Mouse (Mus musculus) MEL (cell line): ENCODE measurements around the gene Fgfrl1. TPM values are rescaled to one million over a fixed set of nuclear protein-coding genes. Genes with fewer than 3 reads are reported as not detected.

Source experiments
- DNase-seq: peaks from one replicate; pipeline ENCODE4 v3.0.0; 2011; ENCODE audit warnings: low read depth, low spot score
- H3K27ac ChIP-seq: 2 replicates; pipeline ENCODE4 v1.5.1; 2012; ENCODE audit warnings: low read depth, mild to moderate bottlenecking, control low read depth, low read length, moderate library complexity; ENCODE audit not compliant: control insufficient read depth
- H3K27me3 ChIP-seq, 2 experiments: fragments of 150-350 bp in 1 of 2; sonication (generic) in 1 of 2; 2 replicates each; pipeline ENCODE4 v1.6.1; 2012; ENCODE audit warnings: low read length in 2 of 2, mild to moderate bottlenecking in 2 of 2, improper control_type of control experiment in 1 of 2, moderate library complexity in 1 of 2; ENCODE audit not compliant: insufficient read depth in 2 of 2, control insufficient read depth in 1 of 2
- H3K36me3 ChIP-seq, 2 experiments: 2 replicates each; pipeline ENCODE4 v1.6.1; 2012 to 2014; ENCODE audit warnings: low read length in 2 of 2, improper control_type of control experiment in 1 of 2, inconsistent platforms in 1 of 2, mild to moderate bottlenecking in 1 of 2; ENCODE audit not compliant: insufficient read depth in 2 of 2, control insufficient read depth in 1 of 2
- H3K4me1 ChIP-seq, 2 experiments: fragments of 150-350 bp in 1 of 2; sonication (generic) in 1 of 2; 2 replicates each; pipeline ENCODE4 v1.6.1; 2012; ENCODE audit warnings: low read length in 2 of 2, improper control_type of control experiment in 1 of 2, mild to moderate bottlenecking in 1 of 2; ENCODE audit not compliant: insufficient read depth in 2 of 2, control insufficient read depth in 1 of 2
- H3K4me3 ChIP-seq, 2 experiments: fragments of 150-350 bp in 1 of 2; sonication (generic) in 1 of 2; 2 replicates each; pipeline ENCODE4 v1.5.1; 2012; ENCODE audit warnings: low read depth in 2 of 2, low read length in 2 of 2, mild to moderate bottlenecking in 2 of 2, moderate library complexity in 2 of 2, control low read depth in 1 of 2, improper control_type of control experiment in 1 of 2; ENCODE audit not compliant: control insufficient read depth in 1 of 2, insufficient read depth in 1 of 2
- H3K79me2 ChIP-seq: 2 replicates; pipeline ENCODE4 v1.6.1; 2012; ENCODE audit warnings: mild to moderate bottlenecking, low read length, moderate library complexity; ENCODE audit not compliant: control insufficient read depth, poor library complexity, insufficient read depth
- H3K9ac ChIP-seq: 2 replicates; pipeline ENCODE4 v1.6.1; 2012; ENCODE audit warnings: low read depth, mild to moderate bottlenecking, control low read depth, low read length, moderate library complexity; ENCODE audit not compliant: control insufficient read depth, poor library complexity, severe bottlenecking
- H3K9me3 ChIP-seq: fragments of 150-350 bp; sonication (generic); replicated peaks from 2 replicates; pipeline ENCODE4 v1.6.1; 2012; ENCODE audit warnings: mild to moderate bottlenecking, low read length, improper control_type of control experiment, moderate library complexity; ENCODE audit not compliant: insufficient read depth
- CHD1 ChIP-seq: IDR thresholded peaks from 2 replicates; pipeline ENCODE4 v1.6.1; 2012; ENCODE audit warnings: low read depth, mild to moderate bottlenecking, inconsistent platforms, low read length, improper control_type of control experiment
- CTCF ChIP-seq, 3 experiments: IDR thresholded peaks in 2 of 3; conservative IDR thresholded peaks in 1 of 3; 2 replicates each; pipeline ENCODE4 v1.5.1; 2011 to 2012; ENCODE audit warnings: low read length in 3 of 3, low read depth in 2 of 3, mild to moderate bottlenecking in 2 of 3, improper control_type of control experiment in 1 of 3, inconsistent platforms in 1 of 3, mixed read lengths in 1 of 3, moderate library complexity in 1 of 3; ENCODE audit not compliant: control insufficient read depth in 1 of 3, insufficient read depth in 1 of 3, poor library complexity in 1 of 3, severe bottlenecking in 1 of 3
- E2F4 ChIP-seq: IDR thresholded peaks from 2 replicates; pipeline ENCODE4 v1.6.1; 2011; ENCODE audit warnings: low read depth, low read length, improper control_type of control experiment, borderline replicate concordance
- ELF1 ChIP-seq: IDR thresholded peaks from 2 replicates; pipeline ENCODE4 v1.6.1; 2014; ENCODE audit warnings: low read depth, mild to moderate bottlenecking, inconsistent platforms, low read length, improper control_type of control experiment, moderate library complexity
- EP300 ChIP-seq, 2 experiments: IDR thresholded peaks; 2 replicates each; pipeline ENCODE4 v1.6.1; 2011; ENCODE audit warnings: improper control_type of control experiment in 2 of 2, low read length in 2 of 2, low read depth in 1 of 2, mild to moderate bottlenecking in 1 of 2
- ETS1 ChIP-seq: IDR thresholded peaks from 2 replicates; pipeline ENCODE4 v1.6.1; 2012; ENCODE audit warnings: low read depth, mild to moderate bottlenecking, inconsistent platforms, low read length, improper control_type of control experiment, moderate library complexity
- GABPA ChIP-seq: IDR thresholded peaks from 2 replicates; pipeline ENCODE4 v1.6.1; 2012; ENCODE audit warnings: low read depth, mild to moderate bottlenecking, inconsistent platforms, low read length, improper control_type of control experiment, moderate library complexity
- GATA1 ChIP-seq: IDR thresholded peaks from 2 replicates; pipeline ENCODE4 v1.6.1; 2011; ENCODE audit warnings: low read depth, low read length, improper control_type of control experiment
- HCFC1 ChIP-seq: IDR thresholded peaks from 2 replicates; pipeline ENCODE4 v1.6.1; 2012; ENCODE audit warnings: low read depth, mild to moderate bottlenecking, inconsistent platforms, low read length, improper control_type of control experiment, moderate library complexity
- MAX ChIP-seq: IDR thresholded peaks from 2 replicates; pipeline ENCODE4 v1.6.1; 2011; ENCODE audit warnings: low read length, improper control_type of control experiment
- MAZ ChIP-seq: IDR thresholded peaks from 2 replicates; pipeline ENCODE4 v1.6.1; 2012; ENCODE audit warnings: low read depth, mild to moderate bottlenecking, inconsistent platforms, low read length, improper control_type of control experiment
- MXI1 ChIP-seq: IDR thresholded peaks from 2 replicates; pipeline ENCODE4 v1.6.1; 2011; ENCODE audit warnings: mild to moderate bottlenecking, low read depth, low read length, improper control_type of control experiment
- MYB ChIP-seq: IDR thresholded peaks from 2 replicates; pipeline ENCODE4 v1.6.1; 2011; ENCODE audit warnings: mild to moderate bottlenecking, low read depth, low read length, improper control_type of control experiment
- NELFE ChIP-seq: IDR thresholded peaks from 2 replicates; pipeline ENCODE4 v1.6.1; 2011; ENCODE audit warnings: low read depth, low read length, improper control_type of control experiment
- POLR2A ChIP-seq, 2 experiments: IDR thresholded peaks; 2 replicates each; pipeline ENCODE4 v1.6.1; 2011 to 2012; ENCODE audit warnings: low read length in 2 of 2, mild to moderate bottlenecking in 2 of 2, control low read depth in 1 of 2, improper control_type of control experiment in 1 of 2, low read depth in 1 of 2, moderate library complexity in 1 of 2; ENCODE audit not compliant: control insufficient read depth in 1 of 2, insufficient read depth in 1 of 2, poor library complexity in 1 of 2
- RCOR1 ChIP-seq: IDR thresholded peaks from 2 replicates; pipeline ENCODE4 v1.6.1; 2012; ENCODE audit warnings: low read depth, mild to moderate bottlenecking, inconsistent platforms, low read length, improper control_type of control experiment
- SIN3A ChIP-seq: IDR thresholded peaks from 2 replicates; pipeline ENCODE4 v1.6.1; 2012; ENCODE audit warnings: low read length, improper control_type of control experiment, inconsistent platforms
- SMC3 ChIP-seq: IDR thresholded peaks from 2 replicates; pipeline ENCODE4 v1.6.1; 2011; ENCODE audit warnings: low read depth, low read length, improper control_type of control experiment
- TAL1 ChIP-seq: IDR thresholded peaks from 2 replicates; pipeline ENCODE4 v1.6.1; 2012; ENCODE audit warnings: mild to moderate bottlenecking, inconsistent platforms, low read length, moderate library complexity, mixed read lengths
- TBP ChIP-seq: IDR thresholded peaks from 2 replicates; pipeline ENCODE4 v1.8.0; 2011; ENCODE audit warnings: low read depth, low read length, improper control_type of control experiment
- USF1 ChIP-seq: IDR thresholded peaks from 2 replicates; pipeline ENCODE4 v1.6.1; 2014; ENCODE audit warnings: low read depth, mild to moderate bottlenecking, inconsistent platforms, low read length, improper control_type of control experiment, moderate library complexity
- USF2 ChIP-seq, 2 experiments: IDR thresholded peaks; 2 replicates each; pipeline ENCODE4 v1.6.1; 2011 to 2012; ENCODE audit warnings: improper control_type of control experiment in 2 of 2, low read length in 2 of 2, borderline replicate concordance in 1 of 2, inconsistent platforms in 1 of 2, low read depth in 1 of 2, mild to moderate bottlenecking in 1 of 2; ENCODE audit not compliant: insufficient read depth in 1 of 2
- ZC3H11A ChIP-seq: IDR thresholded peaks from 2 replicates; pipeline ENCODE4 v1.6.1; 2012; ENCODE audit warnings: low read depth, mild to moderate bottlenecking, inconsistent platforms, low read length, improper control_type of control experiment
- polyA plus RNA-seq, 2 experiments: library from polyadenylated mRNA; stranded (reverse) in 1 of 2; unstranded in 1 of 2; fragments of >175 nt in 1 of 2; fragments of >200 nt in 1 of 2; gene quantifications; 2 replicates each; pipeline versions ENCODE4 v1.2.1 to v1.2.4; 2012; ENCODE audit warnings: low replicate concordance in 2 of 2, low read depth in 1 of 2; ENCODE audit not compliant: insufficient read length in 2 of 2, insufficient read depth in 1 of 2, missing spikeins in 1 of 2
- total RNA-seq: library from RNA; depleted of rRNA; stranded (reverse); fragments of 300-350 nt; gene quantifications from 2 replicates; pipeline ENCODE4 v1.2.3, GENCODE M21; 2012

Gene Fgfrl1
- total and polyA plus RNA-seq, 3 experiments = 16.0 to 27.3 TPM; not detected in 1

DNA sequence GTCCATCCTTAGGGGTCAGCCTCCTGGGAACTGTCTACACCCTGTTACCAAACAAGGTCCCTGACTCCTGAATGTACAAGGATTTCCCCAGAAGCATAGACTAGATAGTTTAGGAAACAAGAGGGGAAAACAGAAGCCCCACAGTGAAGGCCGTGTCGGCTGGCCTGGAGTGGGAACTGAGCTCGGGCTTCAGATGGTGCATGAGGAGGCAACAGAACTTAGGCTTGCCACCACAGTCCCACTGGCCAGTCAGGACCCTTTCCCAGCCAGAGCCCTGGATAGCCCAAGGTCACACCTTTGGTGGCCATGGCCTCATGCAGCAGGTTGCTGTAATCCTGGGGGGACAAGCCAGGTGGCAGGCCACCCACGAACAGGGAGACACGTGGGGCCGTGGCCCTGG, 38.8 kb upstream of the Fgfrl1 start:
- Histone ChIP-seq H3K27ac (no peak overlapping the region), H3K4me3 (no peak overlapping the region), H3K9ac (no peak overlapping the region), H3K79me2 (no peaks in the 10 kb centered on the region), H3K27me3 (no peaks in the 10 kb centered on the region), H3K4me1 (no peaks in the 10 kb centered on the region), H3K9me3 (no peaks in the 10 kb centered on the region), H3K36me3 (peaks cover 0 to 4% of the 10 kb centered on the region in 2 experiments; a peak in 1 of 4 replicates)
- DNase-seq = no peak
- no peak for TF ChIP-seq TAL1
- TF ChIP-seq CHD1 = no peak
- TF ChIP-seq MXI1 = no peak
- TF ChIP-seq MAX = no peak
- no peak for TF ChIP-seq CTCF (IDR thresholded peaks at IDR 0.05 in 2 of 3, conservative IDR thresholded peaks at IDR 0.05 in 1 of 3; ENCODE audit: control insufficient read depth in 1 of 3, insufficient read depth in 1 of 3, low read depth in 2 of 3, low read length in 3 of 3, poor library complexity in 1 of 3, severe bottlenecking in 1 of 3)
- no peak for TF ChIP-seq SIN3A
- no peak for TF ChIP-seq TBP
- no peak for TF ChIP-seq ZC3H11A
- TF ChIP-seq MYB = no peak
- TF ChIP-seq RCOR1 = no peak
- no peak for TF ChIP-seq ETS1
- TF ChIP-seq SMC3 = no peak
- TF ChIP-seq NELFE = no peak

GRCm38 (mm10) chr5:108654444-108654990, 37.7 kb upstream of the Fgfrl1 start:
- no peak overlapping the region for H3K9ac ChIP-seq
- no peak overlapping the region for H3K4me3 ChIP-seq
- peaks cover 0 to 4% of the 10 kb centered on the region in 2 experiments; a peak in 2 of 4 replicates for H3K4me1 ChIP-seq
- H3K9me3 ChIP-seq = no peaks in the 10 kb centered on the region
- no peaks in the 10 kb centered on the region for H3K27me3 ChIP-seq
- H3K79me2 ChIP-seq = peaks cover 3% of the 10 kb centered on the region; the same call in 1 of the 2 replicates
- DNase-seq = no peak
- no peak for TF ChIP-seq MAX
- no peak for TF ChIP-seq TAL1
- TF ChIP-seq E2F4 = no peak
- no peak for TF ChIP-seq POLR2A (IDR thresholded peaks at IDR 0.05; ENCODE audit: control insufficient read depth in 1 of 2, insufficient read depth in 1 of 2, low read depth in 1 of 2, low read length in 2 of 2, poor library complexity in 1 of 2)
- no peak for TF ChIP-seq EP300 (IDR thresholded peaks at IDR 0.05; ENCODE audit: low read depth in 1 of 2, low read length in 2 of 2)
- TF ChIP-seq USF1 = no peak
- no peak for TF ChIP-seq HCFC1
- TF ChIP-seq GABPA = no peak
- no peak for TF ChIP-seq GATA1
- no peak for TF ChIP-seq ELF1
- no peak for TF ChIP-seq MYB
- TF ChIP-seq USF2 (IDR thresholded peaks at IDR 0.05; ENCODE audit: borderline replicate concordance in 1 of 2, insufficient read depth in 1 of 2, low read depth in 1 of 2, low read length in 2 of 2) = no peak
- TF ChIP-seq MAZ = no peak
- TF ChIP-seq CTCF (IDR thresholded peaks at IDR 0.05 in 2 of 3, conservative IDR thresholded peaks at IDR 0.05 in 1 of 3; ENCODE audit: control insufficient read depth in 1 of 3, insufficient read depth in 1 of 3, low read depth in 2 of 3, low read length in 3 of 3, poor library complexity in 1 of 3, severe bottlenecking in 1 of 3) = no peak
- H3K36me3 ChIP-seq = peaks cover 2 to 4% of the 10 kb centered on the region in 2 experiments; a peak in 2 of 4 replicates
- no peak overlapping the region for H3K27ac ChIP-seq
